Mouse (Mus musculus): ENCODE results near the gene Dbx2. TPM values are rescaled to one million over a fixed set of nuclear protein-coding genes. Genes with fewer than 3 reads are reported as not detected.

Dbx2 gene
- polyA plus RNA-seq, 1 experiment from 2014 or later = 0.44 TPM

GRCm38 (mm10) chr15:95651824-95652223, 3.9 kb downstream of the Dbx2 start:
- H3K36me3 ChIP-seq (ENCODE audit: control insufficient read depth, insufficient read depth, low read length) = no peaks in the 10 kb centered on the region
- no peak for DNase-seq (ENCODE audit: low spot score)
- H3K4me3 ChIP-seq (ENCODE audit: low read depth, low read length) = no peak overlapping the region
- no peak overlapping the region for H3K9ac ChIP-seq (ENCODE audit: low read length)
- H3K27me3 ChIP-seq (ENCODE audit: control insufficient read depth, insufficient read depth, low read length) = peaks cover 52% of the 10 kb centered on the region
- H3K9me3 ChIP-seq (ENCODE audit: control insufficient read depth, low read length) = no peaks in the 10 kb centered on the region
- WGBS = 3% methylated on average over 3 of the region's 3 CpGs
- no peak overlapping the region for H3K27ac ChIP-seq (ENCODE audit: low read depth, low read length)
- no peak for ATAC-seq (replicated peaks; ENCODE audit: low FRiP score)
- H3K4me2 ChIP-seq (ENCODE audit: low read depth, low read length, severe bottlenecking) = no peak overlapping the region
- peaks cover 4% of the 10 kb centered on the region for H3K4me1 ChIP-seq (replicated peaks; ENCODE audit: control insufficient read depth, insufficient read depth, low read length)

- peaks cover 20% of the 10 kb centered on the region; the same call in 1 of the 2 replicates for H3K27me3 ChIP-seq (ENCODE audit: control insufficient read depth, insufficient read depth, low read length)
- peaks cover 26% of the 10 kb centered on the region for H3K4me1 ChIP-seq (replicated peaks; ENCODE audit: control insufficient read depth, insufficient read depth, low read length)
- ATAC-seq (replicated peaks; ENCODE audit: low FRiP score) (no peak), DNase-seq (ENCODE audit: low spot score) (no peak)
- no peak overlapping the region for H3K9ac ChIP-seq (ENCODE audit: low read length)
- H3K27ac ChIP-seq (ENCODE audit: low read depth, low read length) = no peak overlapping the region
- no peaks in the 10 kb centered on the region for H3K9me3 ChIP-seq (ENCODE audit: control insufficient read depth, low read length)
- no peak overlapping the region for H3K4me3 ChIP-seq (ENCODE audit: low read depth, low read length)
- 0 out of 2 replicates have a peak overlapping the region, but pooled peaks have one; percentile 11 for H3K4me2 ChIP-seq (ENCODE audit: low read depth, low read length, severe bottlenecking)
- WGBS = 33% methylated on average over 15 of the region's 15 CpGs
- no peaks in the 10 kb centered on the region for H3K36me3 ChIP-seq (ENCODE audit: control insufficient read depth, insufficient read depth, low read length)
Measured at GRCm38 (mm10) chr15:95643505-95644029, 12.2 kb downstream of the Dbx2 start.

DNA sequence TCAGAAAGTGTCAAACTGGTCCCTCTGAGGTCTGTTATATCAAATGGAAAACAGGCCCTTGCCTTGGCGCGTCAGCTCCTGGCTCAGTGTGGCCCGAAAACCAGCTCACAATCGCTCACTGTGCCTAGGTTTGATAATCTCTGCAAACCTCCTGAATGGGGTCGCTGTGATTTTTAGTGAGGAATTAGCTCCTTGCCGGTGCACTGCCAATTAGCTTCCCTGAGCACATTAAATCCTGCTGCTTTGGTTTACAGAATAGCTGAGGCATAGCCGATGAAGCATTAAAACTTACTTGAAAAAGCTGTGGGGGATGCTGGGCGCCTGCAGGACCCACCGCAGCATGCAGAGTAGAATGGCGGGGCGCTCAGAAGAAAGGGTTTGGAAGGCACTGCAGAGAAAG, 15.4 kb downstream of the Dbx2 start:
- no peaks in the 10 kb centered on the region for H3K9me3 ChIP-seq (ENCODE audit: control insufficient read depth, low read length)
- 3% methylated on average over 11 of the region's 11 CpGs for WGBS
- H3K4me3 ChIP-seq (ENCODE audit: low read depth, low read length) = no peak overlapping the region
- peak; percentile 78 for DNase-seq (ENCODE audit: low spot score)
- H3K9ac ChIP-seq (ENCODE audit: low read length) = no peak overlapping the region
- H3K4me2 ChIP-seq (ENCODE audit: low read depth, low read length, severe bottlenecking) = peak overlapping the region; percentile 36
- peaks cover 21% of the 10 kb centered on the region; the same call in 1 of the 2 replicates for H3K27me3 ChIP-seq (ENCODE audit: control insufficient read depth, insufficient read depth, low read length)
- H3K36me3 ChIP-seq (ENCODE audit: control insufficient read depth, insufficient read depth, low read length) = no peaks in the 10 kb centered on the region
- H3K4me1 ChIP-seq (replicated peaks; ENCODE audit: control insufficient read depth, insufficient read depth, low read length) = peaks cover 26% of the 10 kb centered on the region
- peak overlapping the region; percentile 1; the same call in 1 of the 2 replicates for H3K27ac ChIP-seq (ENCODE audit: low read depth, low read length)
- peak; percentile 88 for ATAC-seq (replicated peaks; ENCODE audit: low FRiP score)

- H3K27me3 ChIP-seq (ENCODE audit: control insufficient read depth, insufficient read depth, low read length) = peaks cover 21% of the 10 kb centered on the region; the same call in 1 of the 2 replicates
- DNase-seq (ENCODE audit: low spot score) = peak; percentile 60
- peak overlapping the region; percentile 1; the same call in 1 of the 2 replicates for H3K27ac ChIP-seq (ENCODE audit: low read depth, low read length)
- no peak overlapping the region for H3K4me3 ChIP-seq (ENCODE audit: low read depth, low read length)
- 16% methylated on average over 9 of the region's 9 CpGs for WGBS
- no peaks in the 10 kb centered on the region for H3K9me3 ChIP-seq (ENCODE audit: control insufficient read depth, low read length)
- H3K9ac ChIP-seq (ENCODE audit: low read length) = no peak overlapping the region; the same call in 1 of the 2 replicates
- ATAC-seq (replicated peaks; ENCODE audit: low FRiP score) = 0 out of 2 replicates have a peak, but pooled peaks have one; percentile 17
- peaks cover 26% of the 10 kb centered on the region for H3K4me1 ChIP-seq (replicated peaks; ENCODE audit: control insufficient read depth, insufficient read depth, low read length)
- no peaks in the 10 kb centered on the region for H3K36me3 ChIP-seq (ENCODE audit: control insufficient read depth, insufficient read depth, low read length)
- peak overlapping the region; percentile 36 for H3K4me2 ChIP-seq (ENCODE audit: low read depth, low read length, severe bottlenecking)
Measured at GRCm38 (mm10) chr15:95639829-95640134, 16.0 kb downstream of the Dbx2 start.

- Histone ChIP-seq H3K9me3 (ENCODE audit: control insufficient read depth, low read length) (no peaks in the 10 kb centered on the region), H3K4me2 (ENCODE audit: low read depth, low read length, severe bottlenecking) (peak overlapping the region; percentile 36), H3K9ac (ENCODE audit: low read length) (peak overlapping the region; percentile 32; the same call in 1 of the 2 replicates), H3K4me3 (ENCODE audit: low read depth, low read length) (no peak overlapping the region), H3K4me1 (replicated peaks; ENCODE audit: control insufficient read depth, insufficient read depth, low read length) (peaks cover 26% of the 10 kb centered on the region), H3K27me3 (ENCODE audit: control insufficient read depth, insufficient read depth, low read length) (peaks cover 21% of the 10 kb centered on the region; the same call in 1 of the 2 replicates), H3K27ac (ENCODE audit: low read depth, low read length) (no peak overlapping the region), H3K36me3 (ENCODE audit: control insufficient read depth, insufficient read depth, low read length) (no peaks in the 10 kb centered on the region)
- ATAC-seq (replicated peaks; ENCODE audit: low FRiP score) = no peak
- WGBS = 28% methylated on average over 20 of the region's 20 CpGs
- no peak for DNase-seq (ENCODE audit: low spot score)
Measured at GRCm38 (mm10) chr15:95639115-95639828, 16.5 kb downstream of the Dbx2 start.

DNA sequence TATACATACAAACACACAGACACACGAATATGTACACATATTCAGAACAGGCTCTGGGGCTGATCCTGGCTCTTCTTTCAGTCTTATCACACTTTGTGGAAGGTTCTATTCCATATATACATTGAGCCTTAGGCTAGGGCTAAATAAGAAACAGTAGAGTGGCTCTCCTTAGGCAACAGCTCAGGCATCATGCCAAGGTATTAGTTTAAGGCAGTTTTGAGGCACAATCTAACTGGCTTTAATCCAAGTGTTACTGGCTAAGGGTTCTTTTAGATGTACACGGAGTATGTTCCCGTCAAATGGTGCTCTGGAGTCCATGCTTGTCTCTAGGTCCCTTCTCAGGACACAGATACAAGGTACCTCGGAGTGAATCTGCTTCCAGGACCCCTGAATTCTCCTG, 31.4 kb downstream of the Dbx2 start:
- DNase-seq (ENCODE audit: low spot score) (no peak), ATAC-seq (replicated peaks; ENCODE audit: low FRiP score) (no peak)

DNA sequence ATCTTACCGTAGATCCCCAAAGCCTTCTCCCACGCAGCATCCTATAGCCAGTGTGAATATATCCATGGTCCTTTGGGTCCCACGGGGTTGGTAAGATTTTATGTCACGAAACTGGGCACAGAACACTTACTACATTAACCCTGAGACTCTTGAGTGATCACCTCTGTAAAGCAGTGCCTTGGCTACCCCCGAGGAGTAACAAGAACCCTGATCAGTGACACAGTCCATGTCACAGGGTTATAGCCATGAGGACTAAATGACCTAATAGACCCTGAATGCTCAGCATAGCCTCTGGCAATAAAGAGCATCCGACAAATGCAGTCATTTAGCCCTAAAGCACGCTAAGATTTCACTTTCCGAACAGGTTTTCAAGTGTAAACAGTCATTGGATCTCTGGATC, 33.0 kb downstream of the Dbx2 start:
- Histone ChIP-seq H3K36me3 (ENCODE audit: control insufficient read depth, insufficient read depth, low read length) (no peaks in the 10 kb centered on the region), H3K4me3 (ENCODE audit: low read depth, low read length) (no peak overlapping the region), H3K9me3 (ENCODE audit: control insufficient read depth, low read length) (no peaks in the 10 kb centered on the region), H3K27me3 (ENCODE audit: control insufficient read depth, insufficient read depth, low read length) (no peaks in the 10 kb centered on the region), H3K4me2 (ENCODE audit: low read depth, low read length, severe bottlenecking) (no peak overlapping the region), H3K4me1 (replicated peaks; ENCODE audit: control insufficient read depth, insufficient read depth, low read length) (no peaks in the 10 kb centered on the region; the same call in 1 of the 2 replicates), H3K27ac (ENCODE audit: low read depth, low read length) (no peak overlapping the region), H3K9ac (ENCODE audit: low read length) (no peak overlapping the region)
- ATAC-seq (replicated peaks; ENCODE audit: low FRiP score) (no peak), DNase-seq (ENCODE audit: low spot score) (no peak)
- 87% methylated on average over 8 of the region's 8 CpGs for WGBS

More for the DNA sequence above, 31.4 kb downstream of the Dbx2 start:
- Histone ChIP-seq H3K36me3 (ENCODE audit: control insufficient read depth, insufficient read depth, low read length) (no peaks in the 10 kb centered on the region), H3K4me2 (ENCODE audit: low read depth, low read length, severe bottlenecking) (no peak overlapping the region), H3K9ac (ENCODE audit: low read length) (no peak overlapping the region), H3K9me3 (ENCODE audit: control insufficient read depth, low read length) (no peaks in the 10 kb centered on the region), H3K27ac (ENCODE audit: low read depth, low read length) (no peak overlapping the region), H3K27me3 (ENCODE audit: control insufficient read depth, insufficient read depth, low read length) (no peaks in the 10 kb centered on the region), H3K4me3 (ENCODE audit: low read depth, low read length) (no peak overlapping the region), H3K4me1 (replicated peaks; ENCODE audit: control insufficient read depth, insufficient read depth, low read length) (no peaks in the 10 kb centered on the region; the same call in 1 of the 2 replicates)
- WGBS = 91% methylated on average over 4 of the region's 4 CpGs

DNA sequence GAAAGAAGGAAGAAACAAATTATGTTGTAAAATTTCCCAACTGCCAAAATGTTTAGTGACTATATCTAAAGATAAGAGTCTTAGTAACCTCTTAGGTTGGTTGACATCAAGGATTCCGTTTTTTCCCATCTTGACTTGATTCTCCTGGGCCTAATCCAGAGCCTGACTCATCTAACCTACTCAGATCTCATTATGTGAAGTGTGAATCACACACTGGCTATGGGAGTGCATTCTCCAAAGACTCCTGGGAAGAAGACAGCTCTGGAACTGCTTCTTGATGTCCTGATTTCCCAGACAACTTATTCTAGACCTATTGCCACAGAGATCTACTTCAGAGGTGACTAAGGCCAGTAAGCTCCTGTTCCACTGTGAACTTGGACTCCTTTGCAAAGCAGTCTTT, 43.2 kb downstream of the Dbx2 start:
- ATAC-seq (replicated peaks; ENCODE audit: low FRiP score) (no peak), DNase-seq (ENCODE audit: low spot score) (no peak)
- H3K36me3 ChIP-seq (ENCODE audit: control insufficient read depth, insufficient read depth, low read length) = no peaks in the 10 kb centered on the region
- WGBS = 81% methylated on average over 1 of the region's 1 CpGs
- no peak overlapping the region for H3K27ac ChIP-seq (ENCODE audit: low read depth, low read length)
- H3K4me3 ChIP-seq (ENCODE audit: low read depth, low read length) = no peak overlapping the region
- H3K9ac ChIP-seq (ENCODE audit: low read length) = no peak overlapping the region
- H3K9me3 ChIP-seq (ENCODE audit: control insufficient read depth, low read length) = no peaks in the 10 kb centered on the region
- H3K27me3 ChIP-seq (ENCODE audit: control insufficient read depth, insufficient read depth, low read length) = no peaks in the 10 kb centered on the region
- no peak overlapping the region for H3K4me2 ChIP-seq (ENCODE audit: low read depth, low read length, severe bottlenecking)
- H3K4me1 ChIP-seq (replicated peaks; ENCODE audit: control insufficient read depth, insufficient read depth, low read length) = no peaks in the 10 kb centered on the region

DNA sequence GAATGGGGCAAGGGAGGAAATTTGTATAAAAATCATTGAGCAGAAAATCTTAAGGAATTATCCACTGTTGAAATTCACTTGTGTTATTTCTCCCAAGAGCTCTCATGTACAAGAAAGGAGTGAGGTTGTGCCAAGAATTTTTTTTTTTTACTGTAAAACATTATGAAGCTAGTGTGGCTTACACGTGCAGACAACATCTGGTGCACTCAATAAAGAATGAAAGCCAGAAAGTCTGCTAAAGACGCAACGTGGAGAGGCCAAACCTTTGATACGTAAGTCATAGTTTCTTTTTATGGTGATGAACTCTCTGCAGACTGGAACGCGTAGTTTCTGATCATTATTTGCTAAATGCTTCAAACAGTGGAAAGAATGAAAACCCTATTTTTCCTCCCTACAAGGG, 54.6 kb downstream of the Dbx2 start:
- Histone ChIP-seq H3K4me2 (ENCODE audit: low read depth, low read length, severe bottlenecking) (no peak overlapping the region), H3K4me1 (replicated peaks; ENCODE audit: control insufficient read depth, insufficient read depth, low read length) (no peaks in the 10 kb centered on the region), H3K27me3 (ENCODE audit: control insufficient read depth, insufficient read depth, low read length) (no peaks in the 10 kb centered on the region), H3K9me3 (ENCODE audit: control insufficient read depth, low read length) (no peaks in the 10 kb centered on the region), H3K27ac (ENCODE audit: low read depth, low read length) (no peak overlapping the region), H3K36me3 (ENCODE audit: control insufficient read depth, insufficient read depth, low read length) (no peaks in the 10 kb centered on the region), H3K4me3 (ENCODE audit: low read depth, low read length) (no peak overlapping the region), H3K9ac (ENCODE audit: low read length) (no peak overlapping the region)
- ATAC-seq (replicated peaks; ENCODE audit: low FRiP score) = no peak
- WGBS = 85% methylated on average over 6 of the region's 6 CpGs
- no peak for DNase-seq (ENCODE audit: low spot score)
